Mouse (Mus musculus) stomach, embryonic 16.5 days (tissue): ENCODE measurements around the gene Hif1an. TPM values are rescaled to one million over a fixed set of nuclear protein-coding genes. Genes with fewer than 3 reads are reported as not detected.

Experiments used
- ATAC-seq: fragments of 200-750 bp; cut with Nextera tagmentation; 2 replicates; pipeline ENCODE4 v1.8.0; 2017; ENCODE audit warnings: moderate number of reproducible peaks, moderate TSS enrichment; ENCODE audit not compliant: insufficient read depth, low FRiP score
- H3K27ac ChIP-seq: fragments of 300-500 bp; sonication (generic); 2 replicates; pipeline ENCODE4 v1.5.1; 2014; ENCODE audit warnings: low read length
- H3K27me3 ChIP-seq: fragments of 300-500 bp; sonication (generic); 2 replicates; pipeline ENCODE4 v1.6.1; 2014; ENCODE audit warnings: low read length, control low read depth, mixed read lengths; ENCODE audit not compliant: control insufficient read depth, insufficient read depth
- H3K36me3 ChIP-seq: fragments of 300-500 bp; sonication (generic); 2 replicates; pipeline ENCODE4 v1.6.1; 2014; ENCODE audit warnings: low read length; ENCODE audit not compliant: control insufficient read depth, insufficient read depth
- H3K4me1 ChIP-seq: fragments of 300-500 bp; sonication (generic); 2 replicates; pipeline ENCODE4 v1.6.1; 2014; ENCODE audit warnings: low read length, control low read depth, mixed read lengths; ENCODE audit not compliant: control insufficient read depth, insufficient read depth
- H3K4me2 ChIP-seq: fragments of 300-500 bp; sonication (generic); 2 replicates; pipeline ENCODE4 v1.6.1; 2014; ENCODE audit warnings: low read depth, low read length, mixed read lengths
- H3K4me3 ChIP-seq: fragments of 300-500 bp; sonication (generic); replicated peaks from 2 replicates; pipeline ENCODE4 v1.5.1; 2014; ENCODE audit warnings: mild to moderate bottlenecking, low read length
- H3K9ac ChIP-seq: fragments of 300-500 bp; sonication (generic); 2 replicates; pipeline ENCODE4 v1.6.1; 2014; ENCODE audit warnings: low read length
- H3K9me3 ChIP-seq: fragments of 300-500 bp; sonication (generic); replicated peaks from 2 replicates; pipeline ENCODE4 v1.6.1; 2016; ENCODE audit warnings: low read length, control low read depth; ENCODE audit not compliant: control insufficient read depth
- WGBS: fragments of 180-500 bp; shearing (Covaris S2); extraction: QIAGEN DNeasy Blood & Tissue Kit; methylation state at CpG from one replicate; pipeline ENCODE4 v1.1.7; 2014; 5-methylcytosine and 5-hydroxymethylcytosine counted together
- polyA plus RNA-seq: library from polyadenylated mRNA; unstranded; fragments of >200 nt; fragmentation: Nextera tagmentation; extraction: Ambion mirVana; gene quantifications from 2 replicates; pipeline ENCODE4 v1.2.1, GENCODE M21; 2015

The Hif1an gene
- polyA plus RNA-seq, 1 experiment from 2014 or later, result 30.7 TPM

- no peaks in the 10 kb centered on the region for H3K27me3 ChIP-seq
- peak overlapping the region; percentile 98 for H3K9ac ChIP-seq
- peak overlapping the region; percentile 80 for H3K4me2 ChIP-seq
- ATAC-seq, result no peak
- H3K4me3 ChIP-seq, result peak overlapping the region; percentile 78
- H3K9me3 ChIP-seq, result no peaks in the 10 kb centered on the region
- peaks cover 16% of the 10 kb centered on the region; the same call in 1 of the 2 replicates for H3K36me3 ChIP-seq
- H3K27ac ChIP-seq, result peak overlapping the region; percentile 73; the same call in 1 of the 2 replicates
- 2% methylated on average over 8 of the region's 8 CpGs for WGBS
- H3K4me1 ChIP-seq, result peaks cover 6% of the 10 kb centered on the region
Observed at GRCm38 (mm10) chr19:44554490-44554860, 8.2 kb upstream of the Hif1an start.

- Histone ChIP-seq H3K27ac (peak within 1 kb of the TSS; percentile 73; the same call in 1 of the 2 replicates), H3K4me1 (peaks cover 6% of the 10 kb centered on the region), H3K9me3 (no peaks in the 10 kb centered on the region), H3K36me3 (peaks cover 11% of the 10 kb centered on the region; the same call in 1 of the 2 replicates), H3K27me3 (no peaks in the 10 kb centered on the region), H3K4me2 (peak within 1 kb of the TSS; percentile 80), H3K4me3 (peak within 1 kb of the TSS; percentile 78), H3K9ac (peak within 1 kb of the TSS; percentile 98)
- under 1% methylated on average over 50 of the region's 50 CpGs for WGBS
- peak; percentile 89 for ATAC-seq
Observed at GRCm38 (mm10) chr19:44554861-44555590, 7.6 kb upstream of the Hif1an start, which contains the start of gene Ndufb8. Ndufb8 (minus strand) TSS chr19:44555440.

GRCm38 (mm10) chr19:44564006-44564405 is 1.4 kb downstream of the Hif1an start:
- Histone ChIP-seq H3K9ac (no peak overlapping the region), H3K27ac (no peak overlapping the region), H3K9me3 (no peaks in the 10 kb centered on the region), H3K4me2 (no peak overlapping the region), H3K4me3 (no peak overlapping the region), H3K27me3 (no peaks in the 10 kb centered on the region), H3K4me1 (peaks cover 10% of the 10 kb centered on the region), H3K36me3 (peaks cover 7% of the 10 kb centered on the region; the same call in 1 of the 2 replicates)
- 88% methylated on average over 14 of the region's 14 CpGs for WGBS
- no peak for ATAC-seq

GRCm38 (mm10) chr19:44567763-44568162 is 5.1 kb downstream of the Hif1an start:
- no peak overlapping the region for H3K4me2 ChIP-seq
- no peak for ATAC-seq
- H3K4me3 ChIP-seq, result no peak overlapping the region
- H3K27ac ChIP-seq, result no peak overlapping the region
- no peak overlapping the region for H3K9ac ChIP-seq
- 83% methylated on average over 3 of the region's 3 CpGs for WGBS
- H3K27me3 ChIP-seq, result no peaks in the 10 kb centered on the region
- H3K4me1 ChIP-seq, result peaks cover 10% of the 10 kb centered on the region
- no peaks in the 10 kb centered on the region for H3K9me3 ChIP-seq
- H3K36me3 ChIP-seq, result peaks cover 19% of the 10 kb centered on the region

GRCm38 (mm10) chr19:44576275-44576674 is 13.6 kb downstream of the Hif1an start:
- no peak overlapping the region for H3K4me2 ChIP-seq
- no peak overlapping the region for H3K9ac ChIP-seq
- H3K9me3 ChIP-seq, result no peaks in the 10 kb centered on the region
- WGBS, result 68% methylated on average over 7 of the region's 7 CpGs
- no peak for ATAC-seq
- H3K4me3 ChIP-seq, result no peak overlapping the region
- H3K4me1 ChIP-seq, result no peaks in the 10 kb centered on the region
- no peaks in the 10 kb centered on the region for H3K27me3 ChIP-seq
- H3K36me3 ChIP-seq, result no peaks in the 10 kb centered on the region; the same call in 1 of the 2 replicates
- H3K27ac ChIP-seq, result no peak overlapping the region

GRCm38 (mm10) chr19:44578038-44578437 is 15.4 kb downstream of the Hif1an start:
- no peak for ATAC-seq
- no peaks in the 10 kb centered on the region for H3K9me3 ChIP-seq
- H3K4me3 ChIP-seq, result no peak overlapping the region
- H3K36me3 ChIP-seq, result no peaks in the 10 kb centered on the region
- WGBS, result 77% methylated on average over 1 of the region's 1 CpGs
- H3K27me3 ChIP-seq, result no peaks in the 10 kb centered on the region
- H3K27ac ChIP-seq, result no peak overlapping the region
- no peaks in the 10 kb centered on the region for H3K4me1 ChIP-seq
- H3K4me2 ChIP-seq, result no peak overlapping the region
- H3K9ac ChIP-seq, result no peak overlapping the region

- Histone ChIP-seq H3K9ac (no peak overlapping the region), H3K9me3 (no peaks in the 10 kb centered on the region), H3K4me1 (no peaks in the 10 kb centered on the region), H3K4me2 (no peak overlapping the region), H3K27ac (no peak overlapping the region), H3K36me3 (no peaks in the 10 kb centered on the region), H3K27me3 (0 out of 2 replicates have a peak, but pooled peaks cover 3% of the 10 kb centered on the region), H3K4me3 (no peak overlapping the region)
- ATAC-seq, result no peak
- WGBS, result 80% methylated on average over 10 of the region's 10 CpGs
Observed at GRCm38 (mm10) chr19:44582103-44582502, 19.5 kb downstream of the Hif1an start.

- no peak overlapping the region for H3K4me2 ChIP-seq
- no peaks in the 10 kb centered on the region for H3K36me3 ChIP-seq
- 31% methylated on average over 9 of the region's 9 CpGs for WGBS
- no peak overlapping the region for H3K4me3 ChIP-seq
- H3K4me1 ChIP-seq, result no peaks in the 10 kb centered on the region
- no peak overlapping the region for H3K27ac ChIP-seq
- no peaks in the 10 kb centered on the region for H3K9me3 ChIP-seq
- no peak overlapping the region for H3K9ac ChIP-seq
- ATAC-seq, result peak; percentile 71
- H3K27me3 ChIP-seq, result 0 out of 2 replicates have a peak, but pooled peaks cover 3% of the 10 kb centered on the region
Observed at GRCm38 (mm10) chr19:44582638-44583309, 20.1 kb downstream of the Hif1an start.

GRCm38 (mm10) chr19:44588036-44588435 is 25.4 kb downstream of the Hif1an start:
- Histone ChIP-seq H3K9ac (no peak overlapping the region), H3K4me1 (no peaks in the 10 kb centered on the region), H3K4me2 (no peak overlapping the region), H3K9me3 (no peaks in the 10 kb centered on the region), H3K27ac (no peak overlapping the region), H3K36me3 (no peaks in the 10 kb centered on the region), H3K4me3 (no peak overlapping the region), H3K27me3 (0 out of 2 replicates have a peak, but pooled peaks cover 3% of the 10 kb centered on the region)
- WGBS, result 45% methylated on average over 4 of the region's 4 CpGs
- no peak for ATAC-seq
